Mouse (Mus musculus) embryonic facial prominence, embryonic 13.5 days (tissue): ENCODE results near the gene Aff3. TPM values are rescaled to one million over a fixed set of nuclear protein-coding genes. Genes with fewer than 3 reads are reported as not detected.

Experiments used
- ATAC-seq: fragments of 200-750 bp; cut with Nextera tagmentation; 2 replicates; pipeline ENCODE4 v1.8.0; 2017; ENCODE audit warnings: low read depth; ENCODE audit not compliant: insufficient number of reproducible peaks, insufficient read depth, low FRiP score, low TSS enrichment
- H3K27ac ChIP-seq: fragments of 300-500 bp; sonication (generic); 2 replicates; pipeline ENCODE4 v1.5.1; 2015; ENCODE audit warnings: moderate library complexity, mild to moderate bottlenecking, inconsistent platforms
- H3K27me3 ChIP-seq: fragments of 300-500 bp; sonication (generic); 2 replicates; pipeline ENCODE4 v1.6.1; 2015; ENCODE audit warnings: mild to moderate bottlenecking, inconsistent platforms
- H3K36me3 ChIP-seq: fragments of 300-500 bp; sonication (generic); 2 replicates; pipeline ENCODE4 v1.6.1; 2015; ENCODE audit warnings: mild to moderate bottlenecking, inconsistent platforms
- H3K4me1 ChIP-seq: fragments of 300-500 bp; sonication (generic); 2 replicates; pipeline ENCODE4 v1.6.1; 2015; ENCODE audit warnings: inconsistent platforms
- H3K4me2 ChIP-seq: fragments of 300-500 bp; sonication (generic); 2 replicates; pipeline ENCODE4 v1.6.1; 2015; ENCODE audit warnings: moderate library complexity, mild to moderate bottlenecking, inconsistent platforms
- H3K4me3 ChIP-seq: fragments of 300-500 bp; sonication (generic); 2 replicates; pipeline ENCODE4 v1.5.1; 2015; ENCODE audit warnings: mild to moderate bottlenecking, inconsistent platforms
- H3K9ac ChIP-seq: fragments of 300-500 bp; sonication (generic); 2 replicates; pipeline ENCODE4 v1.6.1; 2015; ENCODE audit warnings: mild to moderate bottlenecking, inconsistent platforms
- H3K9me3 ChIP-seq: fragments of 300-500 bp; sonication (generic); 2 replicates; pipeline ENCODE4 v1.6.1; 2016; ENCODE audit warnings: inconsistent platforms
- WGBS: fragments of 180-500 bp; shearing (Covaris S2); methylation state at CpG from one replicate; pipeline ENCODE4 v1.1.7; 2015; ENCODE audit warnings: mixed read lengths; 5-methylcytosine and 5-hydroxymethylcytosine counted together
- polyA plus RNA-seq: library from polyadenylated mRNA; unstranded; fragments of >200 nt; fragmentation: Nextera tagmentation; extraction: Ambion mirVana; gene quantifications from 2 replicates; pipeline ENCODE4 v1.2.1, GENCODE M21; 2015

The Aff3 gene
- polyA plus RNA-seq, 1 experiment from 2014 or later: 12.0 TPM

GRCm38 (mm10) chr1:38324206-38324605 is 340.5 kb downstream of the Aff3 start:
- WGBS: 57% methylated on average over 5 of the region's 5 CpGs
- peaks cover 13% of the 10 kb centered on the region for H3K4me1 ChIP-seq
- no peak overlapping the region for H3K27ac ChIP-seq
- H3K4me2 ChIP-seq: no peak overlapping the region
- no peak overlapping the region for H3K9ac ChIP-seq
- no peak overlapping the region for H3K4me3 ChIP-seq
- no peaks in the 10 kb centered on the region for H3K36me3 ChIP-seq
- H3K27me3 ChIP-seq: no peaks in the 10 kb centered on the region
- H3K9me3 ChIP-seq: no peaks in the 10 kb centered on the region
- ATAC-seq: no peak

GRCm38 (mm10) chr1:38321861-38322260 is 342.9 kb downstream of the Aff3 start:
- no peak for ATAC-seq

GRCm38 (mm10) chr1:38320971-38321305 is 343.8 kb downstream of the Aff3 start:
- H3K9me3 ChIP-seq: no peaks in the 10 kb centered on the region
- H3K4me2 ChIP-seq: no peak overlapping the region
- WGBS: 89% methylated on average over 2 of the region's 2 CpGs
- no peaks in the 10 kb centered on the region for H3K36me3 ChIP-seq
- H3K4me1 ChIP-seq: peaks cover 13% of the 10 kb centered on the region
- no peak for ATAC-seq
- H3K9ac ChIP-seq: no peak overlapping the region
- H3K27me3 ChIP-seq: no peaks in the 10 kb centered on the region
- no peak overlapping the region; the same call in 1 of the 2 replicates for H3K27ac ChIP-seq
- H3K4me3 ChIP-seq: no peak overlapping the region

More at GRCm38 (mm10) chr1:38321861-38322260, 342.9 kb downstream of the Aff3 start:
- Histone ChIP-seq H3K9ac (no peak overlapping the region), H3K4me2 (no peak overlapping the region), H3K27ac (no peak overlapping the region), H3K4me1 (peaks cover 13% of the 10 kb centered on the region), H3K9me3 (no peaks in the 10 kb centered on the region), H3K36me3 (no peaks in the 10 kb centered on the region), H3K27me3 (no peaks in the 10 kb centered on the region), H3K4me3 (no peak overlapping the region)
- 94% methylated on average over 8 of the region's 8 CpGs for WGBS

- no peak overlapping the region for H3K4me3 ChIP-seq
- H3K27ac ChIP-seq: peak overlapping the region; percentile 39
- H3K27me3 ChIP-seq: no peaks in the 10 kb centered on the region
- no peaks in the 10 kb centered on the region for H3K9me3 ChIP-seq
- 0 out of 2 replicates have a peak, but pooled peaks have one; percentile 32 for ATAC-seq
- H3K9ac ChIP-seq: no peak overlapping the region
- H3K4me2 ChIP-seq: peak overlapping the region; percentile 16
- peaks cover 13% of the 10 kb centered on the region for H3K4me1 ChIP-seq
- WGBS: 55% methylated on average over 16 of the region's 16 CpGs
- no peaks in the 10 kb centered on the region for H3K36me3 ChIP-seq
Observed at GRCm38 (mm10) chr1:38320126-38320970, 344.4 kb downstream of the Aff3 start.

GRCm38 (mm10) chr1:38318614-38319013 is 346.1 kb downstream of the Aff3 start:
- no peak for ATAC-seq
- Histone ChIP-seq H3K36me3 (no peaks in the 10 kb centered on the region), H3K9ac (no peak overlapping the region), H3K4me2 (no peak overlapping the region), H3K9me3 (no peaks in the 10 kb centered on the region), H3K27me3 (no peaks in the 10 kb centered on the region), H3K27ac (no peak overlapping the region), H3K4me3 (no peak overlapping the region), H3K4me1 (peaks cover 13% of the 10 kb centered on the region)
- 77% methylated on average over 2 of the region's 2 CpGs for WGBS

GRCm38 (mm10) chr1:38315992-38316391 is 348.8 kb downstream of the Aff3 start:
- ATAC-seq: no peak
- WGBS: 82% methylated on average over 4 of the region's 4 CpGs
- no peaks in the 10 kb centered on the region for H3K9me3 ChIP-seq
- no peaks in the 10 kb centered on the region for H3K36me3 ChIP-seq
- H3K27me3 ChIP-seq: no peaks in the 10 kb centered on the region
- no peak overlapping the region for H3K4me3 ChIP-seq
- no peak overlapping the region for H3K27ac ChIP-seq
- no peak overlapping the region for H3K4me2 ChIP-seq
- peaks cover 8% of the 10 kb centered on the region for H3K4me1 ChIP-seq
- H3K9ac ChIP-seq: no peak overlapping the region

GRCm38 (mm10) chr1:38310496-38310895 is 354.3 kb downstream of the Aff3 start:
- H3K27me3 ChIP-seq: no peaks in the 10 kb centered on the region
- no peak overlapping the region for H3K4me3 ChIP-seq
- H3K27ac ChIP-seq: no peak overlapping the region
- no peak overlapping the region for H3K9ac ChIP-seq
- H3K4me2 ChIP-seq: no peak overlapping the region
- H3K36me3 ChIP-seq: no peaks in the 10 kb centered on the region
- peaks cover 45% of the 10 kb centered on the region for H3K4me1 ChIP-seq
- no peaks in the 10 kb centered on the region for H3K9me3 ChIP-seq
- no peak for ATAC-seq
- WGBS: 73% methylated on average over 8 of the region's 8 CpGs

GRCm38 (mm10) chr1:38310076-38310475 is 354.7 kb downstream of the Aff3 start:
- H3K4me2 ChIP-seq: no peak overlapping the region
- H3K9me3 ChIP-seq: no peaks in the 10 kb centered on the region
- no peak for ATAC-seq
- no peak overlapping the region for H3K4me3 ChIP-seq
- H3K9ac ChIP-seq: no peak overlapping the region
- H3K4me1 ChIP-seq: peaks cover 46% of the 10 kb centered on the region
- H3K27ac ChIP-seq: no peak overlapping the region
- H3K36me3 ChIP-seq: no peaks in the 10 kb centered on the region
- WGBS: 59% methylated on average over 4 of the region's 4 CpGs
- no peaks in the 10 kb centered on the region for H3K27me3 ChIP-seq

GRCm38 (mm10) chr1:38309341-38309740 is 355.4 kb downstream of the Aff3 start:
- ATAC-seq: no peak
- H3K36me3 ChIP-seq: no peaks in the 10 kb centered on the region
- peaks cover 50% of the 10 kb centered on the region for H3K4me1 ChIP-seq
- H3K4me3 ChIP-seq: no peak overlapping the region
- 89% methylated on average over 8 of the region's 8 CpGs for WGBS
- H3K9ac ChIP-seq: no peak overlapping the region
- no peak overlapping the region for H3K4me2 ChIP-seq
- no peaks in the 10 kb centered on the region for H3K9me3 ChIP-seq
- no peaks in the 10 kb centered on the region for H3K27me3 ChIP-seq
- 0 out of 2 replicates have a peak overlapping the region, but pooled peaks have one; percentile 69 for H3K27ac ChIP-seq

GRCm38 (mm10) chr1:38308705-38308996 is 356.1 kb downstream of the Aff3 start:
- Histone ChIP-seq H3K9ac (no peak overlapping the region), H3K9me3 (no peaks in the 10 kb centered on the region), H3K27ac (peak overlapping the region; percentile 69), H3K4me1 (peaks cover 53% of the 10 kb centered on the region), H3K36me3 (no peaks in the 10 kb centered on the region), H3K4me2 (no peak overlapping the region), H3K4me3 (no peak overlapping the region), H3K27me3 (no peaks in the 10 kb centered on the region)
- WGBS: 41% methylated on average over 3 of the region's 3 CpGs
- ATAC-seq: no peak

GRCm38 (mm10) chr1:38307821-38308704 is 356.7 kb downstream of the Aff3 start:
- peaks cover 53% of the 10 kb centered on the region for H3K4me1 ChIP-seq
- H3K36me3 ChIP-seq: no peaks in the 10 kb centered on the region
- H3K9me3 ChIP-seq: no peaks in the 10 kb centered on the region
- H3K9ac ChIP-seq: no peak overlapping the region
- H3K27me3 ChIP-seq: no peaks in the 10 kb centered on the region
- no peak overlapping the region for H3K4me2 ChIP-seq
- WGBS: 67% methylated on average over 7 of the region's 7 CpGs
- ATAC-seq: peak; percentile 56; the same call in 1 of the 2 replicates
- peak overlapping the region; percentile 69 for H3K27ac ChIP-seq
- H3K4me3 ChIP-seq: no peak overlapping the region
